Mouse (Mus musculus): ENCODE results near the gene Brd2. TPM values are rescaled to one million over a fixed set of nuclear protein-coding genes. Genes with fewer than 3 reads are reported as not detected.

Gene Brd2
- polyA plus RNA-seq, 1 experiment from 2014 or later = 88.2 TPM

DNA sequence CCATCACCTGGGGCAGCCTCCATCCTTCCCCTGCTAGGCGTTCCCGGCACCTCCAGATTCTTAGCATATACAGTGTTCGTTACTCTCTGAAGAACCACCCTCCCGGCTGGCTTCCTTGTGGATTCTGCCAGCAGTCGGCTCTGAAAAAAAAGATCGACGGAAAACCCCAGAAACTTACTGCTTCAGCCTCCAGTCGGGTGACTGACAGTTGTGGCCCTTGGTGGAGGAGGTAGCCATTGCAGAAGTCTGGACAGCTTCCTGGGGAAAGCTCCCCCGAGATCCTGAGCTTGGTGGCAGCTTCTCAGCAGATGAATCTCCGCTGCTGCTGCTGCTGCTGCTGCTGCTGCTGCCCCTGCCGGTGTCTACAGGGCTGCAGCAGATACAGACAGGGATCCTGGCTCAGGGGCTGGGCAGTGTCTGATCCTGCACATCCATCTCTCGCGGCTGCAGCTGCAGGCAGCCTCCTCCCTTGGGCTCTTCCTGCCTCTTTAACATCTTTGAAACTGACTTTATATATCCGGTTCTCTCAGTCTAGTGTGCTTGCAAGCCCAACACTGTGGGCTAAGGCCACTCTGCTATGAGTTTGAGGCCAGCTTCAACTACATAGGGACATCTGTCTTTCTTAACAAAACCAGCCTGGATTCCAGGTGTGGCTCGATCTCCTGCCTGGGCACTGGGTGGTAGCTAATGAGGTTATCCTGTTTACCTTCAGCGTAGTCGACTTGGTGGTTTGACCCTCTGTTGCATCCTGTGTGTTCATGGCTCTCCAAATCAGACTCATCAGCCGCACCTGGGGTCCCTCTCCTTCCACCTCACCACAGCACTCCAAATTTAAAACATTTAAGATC is 6.7 kb upstream of the Brd2 start:
- H3K27ac ChIP-seq = no peak overlapping the region
- no peaks in the 10 kb centered on the region for H3K27me3 ChIP-seq (replicated peaks)
- H3K4me3 ChIP-seq (replicated peaks) = no peak overlapping the region
- ATAC-seq = no peak
- peaks cover 34% of the 10 kb centered on the region for H3K4me1 ChIP-seq (replicated peaks)
- no peak overlapping the region for H3K9ac ChIP-seq
- no peaks in the 10 kb centered on the region for H3K9me3 ChIP-seq
- H3K4me2 ChIP-seq (replicated peaks) = peak overlapping the region; percentile 28
- 24% methylated on average over 18 of the region's 18 CpGs for WGBS
- H3K36me3 ChIP-seq = no peaks in the 10 kb centered on the region

DNA sequence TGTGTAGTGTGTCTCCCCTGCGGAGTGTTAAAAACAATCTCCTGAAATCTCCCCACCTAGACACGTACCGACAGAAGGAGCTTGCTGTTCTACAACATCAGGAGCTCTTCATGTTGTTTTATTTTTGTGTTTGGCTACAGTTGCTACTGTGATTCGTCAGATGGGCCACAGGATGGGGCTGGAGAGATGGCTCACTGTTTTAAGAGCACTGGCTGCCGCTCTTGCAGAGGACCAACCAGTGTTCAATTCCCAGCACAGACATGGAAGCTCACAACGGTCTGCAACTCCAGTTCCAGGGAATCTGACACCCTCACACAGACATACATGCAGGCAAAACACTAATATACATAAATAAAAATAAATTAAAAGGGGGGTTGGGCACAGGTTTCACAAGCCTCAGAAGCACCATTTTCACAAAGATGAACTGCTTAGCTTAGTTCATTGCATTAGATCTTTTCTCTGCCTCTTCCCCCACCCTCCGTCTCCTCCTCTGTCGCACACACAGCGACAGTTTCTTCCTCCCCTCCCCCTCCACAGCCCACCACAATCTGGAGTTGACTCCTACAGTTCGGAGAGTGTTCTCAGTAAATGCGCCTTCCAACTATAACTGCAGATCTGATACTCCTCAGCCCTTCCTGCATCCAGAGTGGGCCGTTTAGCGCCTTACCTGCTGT is 6.0 kb upstream of the Brd2 start:
- H3K27ac ChIP-seq = no peak overlapping the region
- no peak overlapping the region for H3K9ac ChIP-seq
- H3K27me3 ChIP-seq (replicated peaks) = no peaks in the 10 kb centered on the region
- ATAC-seq = no peak
- H3K4me3 ChIP-seq (replicated peaks) = no peak overlapping the region
- peaks cover 41% of the 10 kb centered on the region for H3K4me1 ChIP-seq (replicated peaks)
- no peaks in the 10 kb centered on the region for H3K36me3 ChIP-seq
- whole genome bisulfite sequencing = 33% methylated on average over 13 of the region's 13 CpGs
- H3K9me3 ChIP-seq = no peaks in the 10 kb centered on the region
- H3K4me2 ChIP-seq (replicated peaks) = peak overlapping the region; percentile 28

DNA sequence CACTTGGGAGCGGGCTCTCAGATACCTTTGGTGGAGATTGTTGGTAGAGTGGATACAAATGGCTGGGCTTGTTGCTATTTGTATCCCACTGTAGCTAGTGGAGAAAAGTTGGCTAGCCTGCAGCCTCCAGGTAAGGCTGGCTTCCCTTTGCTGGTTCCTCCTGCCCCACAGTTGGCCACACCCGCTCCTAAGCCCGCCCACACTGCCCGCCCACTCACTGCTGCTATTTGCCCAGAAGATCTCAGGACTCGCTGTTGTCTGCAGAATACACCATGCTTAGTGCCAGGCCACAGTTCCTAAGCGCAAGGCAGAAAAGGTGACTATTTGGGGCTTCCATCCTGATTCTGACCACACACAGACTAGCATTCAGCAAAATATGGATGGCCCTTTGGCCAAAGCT is 5.0 kb upstream of the Brd2 start:
- peak; percentile 29 for ATAC-seq
- Histone ChIP-seq H3K4me1 (replicated peaks) (peaks cover 42% of the 10 kb centered on the region), H3K4me2 (replicated peaks) (peak overlapping the region; percentile 24; the same call in 1 of the 2 replicates), H3K9me3 (no peaks in the 10 kb centered on the region), H3K27me3 (replicated peaks) (no peaks in the 10 kb centered on the region), H3K4me3 (replicated peaks) (no peak overlapping the region), H3K9ac (no peak overlapping the region), H3K27ac (peak overlapping the region; percentile 64), H3K36me3 (no peaks in the 10 kb centered on the region)
- 28% methylated on average over 6 of the region's 6 CpGs for WGBS

DNA sequence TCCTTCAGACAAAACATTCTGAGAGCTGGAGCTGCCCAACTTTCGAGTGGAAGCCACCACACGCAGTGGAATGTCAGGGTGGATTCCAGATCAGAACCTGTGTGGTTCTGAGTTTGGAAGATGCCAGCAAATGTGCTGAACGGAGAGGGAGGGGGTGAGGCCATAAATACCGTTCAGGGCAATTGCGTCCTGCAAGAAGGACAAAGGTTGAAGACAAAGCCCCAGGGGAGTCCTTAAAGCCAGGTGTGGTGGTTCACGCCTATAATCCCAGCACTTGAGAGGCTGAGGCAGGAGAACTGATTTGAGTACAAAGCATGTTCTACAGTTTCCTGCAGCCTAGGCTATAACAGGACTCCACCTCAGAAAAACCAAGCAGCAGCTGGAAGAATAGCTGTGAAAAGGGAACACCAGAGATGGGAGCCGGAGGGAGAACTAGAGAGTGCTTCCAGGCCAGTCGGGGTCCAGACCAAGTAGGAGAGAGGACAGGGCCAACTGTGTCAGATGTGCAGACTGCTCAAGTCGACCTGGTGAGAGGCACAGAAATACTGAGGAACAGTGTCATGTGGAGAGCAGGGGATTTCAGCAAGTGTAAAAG is 4.5 kb upstream of the Brd2 start:
- peaks cover 42% of the 10 kb centered on the region for H3K4me1 ChIP-seq (replicated peaks)
- no peaks in the 10 kb centered on the region for H3K27me3 ChIP-seq (replicated peaks)
- WGBS = 41% methylated on average over 9 of the region's 9 CpGs
- no peaks in the 10 kb centered on the region for H3K36me3 ChIP-seq
- no peak overlapping the region for H3K4me3 ChIP-seq (replicated peaks)
- no peaks in the 10 kb centered on the region for H3K9me3 ChIP-seq
- peak; percentile 0; the same call in 1 of the 2 replicates for ATAC-seq
- H3K4me2 ChIP-seq (replicated peaks) = peak overlapping the region; percentile 24; the same call in 1 of the 2 replicates
- H3K9ac ChIP-seq = no peak overlapping the region
- peak overlapping the region; percentile 64 for H3K27ac ChIP-seq

DNA sequence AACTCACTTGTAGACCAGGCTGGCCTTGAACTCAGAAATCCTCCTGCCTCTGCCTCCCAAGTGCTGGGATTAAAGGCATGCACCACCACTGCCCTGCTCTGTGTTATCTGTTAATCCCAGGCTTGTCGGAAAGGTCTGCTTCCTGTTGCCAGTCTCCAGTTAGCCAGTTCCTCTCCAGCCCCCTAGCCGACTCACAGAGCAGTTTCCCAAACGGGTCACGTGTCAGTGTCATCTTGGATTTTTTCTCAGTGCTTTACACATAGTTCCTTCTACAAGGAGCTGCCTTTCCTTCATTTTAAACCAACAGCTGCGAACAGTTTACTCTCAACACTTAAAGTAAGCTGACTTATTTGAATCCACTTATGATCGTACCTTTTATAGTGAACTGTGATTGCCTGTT is 2.2 kb upstream of the Brd2 start:
- Histone ChIP-seq H3K27me3 (replicated peaks) (no peaks in the 10 kb centered on the region), H3K9me3 (no peaks in the 10 kb centered on the region), H3K36me3 (no peaks in the 10 kb centered on the region), H3K9ac (no peak overlapping the region), H3K4me2 (replicated peaks) (peak overlapping the region; percentile 80; the same call in 1 of the 2 replicates), H3K27ac (no peak overlapping the region), H3K4me3 (replicated peaks) (no peak overlapping the region), H3K4me1 (replicated peaks) (peaks cover 42% of the 10 kb centered on the region)
- WGBS = 61% methylated on average over 6 of the region's 6 CpGs
- no peak for ATAC-seq

DNA sequence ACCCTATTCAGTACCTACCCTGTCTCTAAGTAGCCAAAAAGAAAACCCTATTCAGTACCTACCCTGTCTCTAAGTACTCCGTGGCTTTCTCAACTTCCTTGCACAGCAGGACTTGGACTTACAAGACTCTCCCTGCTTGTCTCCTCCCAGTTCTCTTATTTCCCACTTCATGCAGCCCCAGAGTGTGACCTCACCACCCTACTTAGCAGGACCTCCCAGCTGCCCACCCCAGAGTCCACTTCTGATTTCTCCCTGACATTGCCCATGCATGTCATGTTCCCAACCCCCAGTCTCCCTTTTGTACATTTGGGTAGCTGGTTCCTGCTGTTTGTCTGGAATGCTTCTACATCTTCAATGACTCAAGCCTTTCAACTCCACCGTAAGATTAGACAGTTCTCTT is 1.1 kb upstream of the Brd2 start:
- 0% methylated on average over 2 of the region's 2 CpGs for WGBS
- Histone ChIP-seq H3K27ac (peak overlapping the region; percentile 100), H3K9ac (peak overlapping the region; percentile 79), H3K4me2 (replicated peaks) (peak overlapping the region; percentile 80), H3K36me3 (0 out of 2 replicates have a peak, but pooled peaks cover 2% of the 10 kb centered on the region), H3K4me3 (replicated peaks) (peak overlapping the region; percentile 92), H3K4me1 (replicated peaks) (peaks cover 30% of the 10 kb centered on the region), H3K27me3 (replicated peaks) (no peaks in the 10 kb centered on the region), H3K9me3 (no peaks in the 10 kb centered on the region)
- no peak for ATAC-seq

DNA sequence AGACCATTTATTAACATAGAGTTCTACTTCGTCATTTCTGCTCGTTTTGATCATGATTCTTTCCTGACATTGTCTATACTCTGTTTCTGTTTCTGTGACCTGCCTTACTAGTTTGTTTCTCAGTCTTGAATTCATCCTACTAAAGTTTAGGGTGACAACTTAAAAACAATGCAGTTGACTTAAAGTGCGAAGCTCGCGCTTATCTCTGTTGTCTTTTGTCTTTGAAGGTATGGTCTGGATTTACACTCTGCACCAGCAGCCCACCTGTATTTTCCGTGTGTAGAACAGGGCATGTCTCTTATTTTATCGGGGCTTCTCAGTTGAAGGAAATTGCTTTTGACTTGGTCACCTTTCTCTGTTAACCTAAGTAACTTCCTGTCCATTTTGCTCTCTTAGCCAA is 677 bp upstream of the Brd2 start:
- no peaks in the 10 kb centered on the region for H3K27me3 ChIP-seq (replicated peaks)

DNA sequence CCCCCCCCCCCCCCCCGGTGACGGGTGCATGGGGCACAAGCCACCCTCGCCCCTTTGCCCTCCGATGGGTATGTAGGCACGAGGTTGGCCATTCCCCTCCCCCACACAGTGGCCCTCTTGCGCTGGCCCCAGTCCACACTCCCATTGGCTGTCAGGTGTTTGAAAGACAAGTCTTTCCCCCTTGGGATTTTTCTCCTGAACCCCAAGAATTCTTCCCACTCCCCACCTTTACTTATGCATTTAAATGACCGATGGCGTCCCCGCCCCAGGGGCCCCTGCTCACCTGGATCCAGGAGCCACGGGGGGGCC is 601 bp downstream of the Brd2 start:
- peak overlapping the region; percentile 79 for H3K9ac ChIP-seq
- peaks cover 11% of the 10 kb centered on the region; the same call in 1 of the 2 replicates for H3K36me3 ChIP-seq
- H3K4me2 ChIP-seq (replicated peaks) = peak overlapping the region; percentile 80
- peak overlapping the region; percentile 100 for H3K27ac ChIP-seq
- WGBS = 1% methylated on average over 10 of the region's 10 CpGs
- H3K27me3 ChIP-seq (replicated peaks) = no peaks in the 10 kb centered on the region
- H3K4me3 ChIP-seq (replicated peaks) = peak overlapping the region; percentile 92
- peaks cover 18% of the 10 kb centered on the region for H3K4me1 ChIP-seq (replicated peaks)
- no peaks in the 10 kb centered on the region for H3K9me3 ChIP-seq
- peak; percentile 22 for ATAC-seq

More for the DNA sequence above, 677 bp upstream of the Brd2 start:
- H3K36me3 ChIP-seq = 0 out of 2 replicates have a peak, but pooled peaks cover 6% of the 10 kb centered on the region
- WGBS = under 1% methylated on average over 7 of the region's 7 CpGs
- H3K9ac ChIP-seq = peak overlapping the region; percentile 79
- peak overlapping the region; percentile 80 for H3K4me2 ChIP-seq (replicated peaks)
- H3K4me1 ChIP-seq (replicated peaks) = peaks cover 28% of the 10 kb centered on the region
- peak overlapping the region; percentile 92 for H3K4me3 ChIP-seq (replicated peaks)
- no peaks in the 10 kb centered on the region for H3K9me3 ChIP-seq
- peak overlapping the region; percentile 100 for H3K27ac ChIP-seq
- no peak for ATAC-seq

DNA sequence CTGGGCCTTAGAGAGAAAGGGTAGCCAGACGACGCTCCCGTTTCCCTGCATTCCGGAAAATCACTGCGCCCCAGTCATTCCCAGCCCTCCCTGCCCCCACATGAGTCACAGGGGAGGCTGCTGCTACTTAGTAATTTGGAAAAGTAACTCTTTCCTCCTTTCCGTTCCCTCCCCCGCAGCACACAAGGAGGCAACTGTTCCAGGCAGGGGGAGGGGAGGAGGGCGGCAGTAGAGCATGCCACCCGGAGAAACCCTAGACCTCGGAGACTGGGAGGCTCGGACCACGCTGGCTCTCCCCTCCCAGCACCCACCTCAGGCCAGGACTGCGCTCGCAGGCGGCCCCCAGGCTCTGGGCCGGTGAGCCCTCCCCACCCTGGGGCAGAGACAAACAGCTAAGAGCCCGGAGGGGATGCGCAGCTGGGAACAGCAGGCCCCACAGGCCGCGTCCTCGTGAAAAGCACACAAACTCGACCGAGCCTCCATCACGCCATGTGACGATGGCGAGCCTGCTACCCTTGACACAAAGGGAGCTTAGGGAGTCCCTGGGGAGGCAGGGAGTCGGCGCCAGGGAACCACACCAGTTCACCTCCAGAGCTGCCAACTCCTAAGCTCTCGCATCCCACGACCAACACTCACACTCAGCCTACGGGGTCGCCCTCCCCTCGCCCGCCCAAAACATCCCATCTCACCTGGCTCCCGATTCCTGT is 1.1 kb downstream of the Brd2 start:
- H3K36me3 ChIP-seq = peaks cover 16% of the 10 kb centered on the region; the same call in 1 of the 2 replicates
- H3K9ac ChIP-seq = peak overlapping the region; percentile 79
- H3K27me3 ChIP-seq (replicated peaks) = no peaks in the 10 kb centered on the region
- 0% methylated on average over 34 of the region's 35 CpGs for WGBS
- peak overlapping the region; percentile 100 for H3K27ac ChIP-seq
- H3K4me3 ChIP-seq (replicated peaks) = peak overlapping the region; percentile 92
- H3K4me1 ChIP-seq (replicated peaks) = peaks cover 20% of the 10 kb centered on the region
- peak overlapping the region; percentile 80 for H3K4me2 ChIP-seq (replicated peaks)
- no peaks in the 10 kb centered on the region for H3K9me3 ChIP-seq
- peak; percentile 13 for ATAC-seq

DNA sequence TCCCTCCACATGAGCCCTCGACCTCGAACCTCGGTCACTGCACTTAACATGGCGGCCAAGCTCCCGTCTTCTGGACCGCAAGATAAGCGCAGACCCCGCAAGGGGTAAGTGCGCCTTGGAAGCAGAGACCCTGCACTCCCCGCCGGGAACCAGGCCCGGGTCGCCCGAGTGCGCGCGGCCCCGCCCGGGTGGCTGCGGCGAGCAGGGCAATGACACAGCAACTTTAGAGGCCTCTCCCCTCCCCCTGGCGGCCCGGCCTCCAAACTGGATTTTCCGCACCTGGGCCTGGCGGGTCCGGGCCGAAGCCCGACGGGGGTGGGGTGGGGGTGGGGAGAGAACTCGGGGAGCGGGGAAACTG is 1.6 kb downstream of the Brd2 start:
- no peaks in the 10 kb centered on the region for H3K9me3 ChIP-seq
- H3K9ac ChIP-seq = peak overlapping the region; percentile 79
- 0% methylated on average over 31 of the region's 31 CpGs for WGBS
- peaks cover 19% of the 10 kb centered on the region; the same call in 1 of the 2 replicates for H3K36me3 ChIP-seq
- ATAC-seq = peak; percentile 29
- peaks cover 21% of the 10 kb centered on the region for H3K4me1 ChIP-seq (replicated peaks)
- no peaks in the 10 kb centered on the region for H3K27me3 ChIP-seq (replicated peaks)
- peak overlapping the region; percentile 100 for H3K27ac ChIP-seq
- H3K4me2 ChIP-seq (replicated peaks) = peak overlapping the region; percentile 80
- H3K4me3 ChIP-seq (replicated peaks) = peak overlapping the region; percentile 92

DNA sequence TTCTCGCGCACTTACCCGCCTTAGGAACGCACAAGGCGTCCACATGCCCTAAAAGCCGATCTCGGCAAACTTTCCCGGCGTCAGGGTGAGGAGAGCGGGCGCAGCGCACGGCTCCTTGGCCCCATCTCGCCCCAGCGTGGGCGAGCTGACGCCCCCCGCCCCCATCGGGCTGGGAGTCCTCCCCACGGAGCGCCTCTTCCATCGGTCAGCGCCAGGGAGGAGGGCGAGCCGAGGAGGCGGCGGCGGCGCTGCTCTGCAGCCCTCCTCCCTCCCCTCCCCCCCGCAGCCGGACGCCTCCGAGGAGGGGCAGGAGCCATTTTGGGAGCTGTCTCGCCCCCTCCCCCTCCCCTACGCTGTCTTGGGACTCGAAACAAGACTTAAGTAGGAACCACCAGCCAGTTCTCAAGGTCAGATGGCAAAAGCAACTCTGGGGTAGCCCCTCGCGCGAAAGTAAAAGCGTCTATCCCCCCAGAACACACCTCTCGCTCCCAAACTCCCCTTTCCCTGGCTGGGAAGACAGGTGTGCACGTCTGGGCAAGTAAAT is 2.2 kb downstream of the Brd2 start:
- Histone ChIP-seq H3K9ac (peak overlapping the region; percentile 79), H3K9me3 (no peaks in the 10 kb centered on the region), H3K4me1 (replicated peaks) (peaks cover 25% of the 10 kb centered on the region), H3K4me2 (replicated peaks) (peak overlapping the region; percentile 80), H3K36me3 (peaks cover 24% of the 10 kb centered on the region), H3K4me3 (replicated peaks) (peak overlapping the region; percentile 92), H3K27me3 (replicated peaks) (no peaks in the 10 kb centered on the region), H3K27ac (peak overlapping the region; percentile 100)
- peak; percentile 16 for ATAC-seq
- WGBS = 0% methylated on average over 41 of the region's 42 CpGs
